Mouse (Mus musculus) limb, embryonic 15.5 days (tissue): ENCODE data around the gene Rab42. TPM values are rescaled to one million over a fixed set of nuclear protein-coding genes. Genes with fewer than 3 reads are reported as not detected.

ENCODE experiments used
- ATAC-seq: fragments of 200-750 bp; cut with Nextera tagmentation; 2 replicates; pipeline ENCODE4 v1.8.0; 2017; ENCODE audit warnings: low read depth, moderate TSS enrichment; ENCODE audit not compliant: insufficient number of reproducible peaks, low FRiP score, low TSS enrichment
- H3K27ac ChIP-seq: fragments of 300-500 bp; sonication (generic); 2 replicates; pipeline ENCODE4 v1.5.1; 2015; ENCODE audit warnings: moderate library complexity, mild to moderate bottlenecking, inconsistent platforms
- H3K27me3 ChIP-seq: fragments of 300-500 bp; sonication (generic); 2 replicates; pipeline ENCODE4 v1.6.1; 2015; ENCODE audit warnings: inconsistent platforms
- H3K36me3 ChIP-seq: fragments of 300-500 bp; sonication (generic); 2 replicates; pipeline ENCODE4 v1.6.1; 2015; ENCODE audit warnings: inconsistent platforms
- H3K4me1 ChIP-seq: fragments of 300-500 bp; sonication (generic); 2 replicates; pipeline ENCODE4 v1.6.1; 2015; ENCODE audit warnings: inconsistent platforms
- H3K4me2 ChIP-seq: fragments of 300-500 bp; sonication (generic); 2 replicates; pipeline ENCODE4 v1.6.1; 2015; ENCODE audit warnings: mild to moderate bottlenecking, inconsistent platforms
- H3K4me3 ChIP-seq: fragments of 300-500 bp; sonication (generic); 2 replicates; pipeline ENCODE4 v1.5.1; 2015; ENCODE audit warnings: mild to moderate bottlenecking, inconsistent platforms
- H3K9ac ChIP-seq: fragments of 300-500 bp; sonication (generic); 2 replicates; pipeline ENCODE4 v1.6.1; 2015; ENCODE audit warnings: inconsistent platforms
- H3K9me3 ChIP-seq: fragments of 300-500 bp; sonication (generic); 2 replicates; pipeline ENCODE4 v1.6.1; 2016; ENCODE audit warnings: inconsistent platforms
- WGBS: fragments of 180-500 bp; shearing (Covaris S2); methylation state at CpG from one replicate; pipeline ENCODE4 v1.1.7; 2015; 5-methylcytosine and 5-hydroxymethylcytosine counted together
- polyA plus RNA-seq: library from polyadenylated mRNA; unstranded; fragments of >200 nt; fragmentation: Nextera tagmentation; extraction: Ambion mirVana; gene quantifications from 2 replicates; pipeline ENCODE4 v1.2.1, GENCODE M21; 2015

Rab42 gene
- polyA plus RNA-seq, 1 experiment from 2014 or later, result 2.7 TPM

DNA sequence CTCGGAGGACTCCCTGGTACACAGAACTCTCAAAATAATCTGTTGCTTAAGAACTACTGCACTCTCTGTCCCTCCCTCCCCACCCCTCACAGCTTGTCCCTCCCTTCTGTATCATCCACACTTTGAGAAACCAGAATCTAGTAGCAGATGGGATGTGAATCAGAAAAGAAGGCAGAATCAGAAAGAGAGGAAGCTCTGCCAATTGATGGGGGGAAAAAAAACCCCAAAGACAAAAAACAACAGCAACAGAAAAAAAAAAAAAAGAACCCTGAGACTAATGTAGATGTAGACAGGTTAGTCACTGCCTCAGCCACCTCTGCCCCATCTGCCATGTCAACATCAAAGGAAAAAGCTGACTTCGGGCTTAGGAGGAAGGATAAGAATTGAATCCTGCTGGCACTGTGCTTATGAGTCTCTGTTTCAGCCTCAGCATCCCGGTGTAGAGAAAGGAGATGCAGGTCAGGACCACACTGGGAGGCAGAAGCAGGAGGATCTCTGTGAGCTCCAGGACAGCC lies 36.3 kb downstream of the Rab42 start:
- 69% methylated on average over 3 of the region's 3 CpGs for WGBS
- H3K27ac ChIP-seq, result no peak overlapping the region
- no peak overlapping the region for H3K4me2 ChIP-seq
- H3K4me1 ChIP-seq, result peaks cover 4% of the 10 kb centered on the region; the same call in 1 of the 2 replicates
- no peaks in the 10 kb centered on the region for H3K9me3 ChIP-seq
- H3K36me3 ChIP-seq, result no peaks in the 10 kb centered on the region
- no peak overlapping the region for H3K9ac ChIP-seq
- ATAC-seq, result no peak
- H3K4me3 ChIP-seq, result no peak overlapping the region
- no peaks in the 10 kb centered on the region for H3K27me3 ChIP-seq

GRCm38 (mm10) chr4:132263313-132263712 lies 39.9 kb downstream of the Rab42 start:
- Histone ChIP-seq H3K9me3 (no peaks in the 10 kb centered on the region), H3K36me3 (no peaks in the 10 kb centered on the region), H3K4me2 (no peak overlapping the region), H3K27me3 (no peaks in the 10 kb centered on the region), H3K27ac (no peak overlapping the region), H3K9ac (no peak overlapping the region), H3K4me1 (peaks cover 18% of the 10 kb centered on the region), H3K4me3 (no peak overlapping the region)
- WGBS, result 92% methylated on average over 7 of the region's 7 CpGs
- no peak for ATAC-seq

DNA sequence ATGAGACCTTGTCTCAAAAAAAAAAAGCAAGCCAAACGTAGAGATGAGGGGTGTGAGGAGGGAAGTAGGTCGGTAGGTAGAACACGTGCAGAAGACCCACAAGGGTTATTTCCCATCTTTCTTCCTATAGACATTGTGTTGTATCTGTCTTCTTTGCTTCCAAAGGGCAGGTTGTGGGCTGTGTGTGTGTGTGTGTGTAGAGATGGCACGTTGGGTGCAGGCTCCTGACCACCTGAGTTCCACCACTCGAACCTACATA lies 40.9 kb downstream of the Rab42 start:
- no peaks in the 10 kb centered on the region for H3K9me3 ChIP-seq
- no peak overlapping the region for H3K4me2 ChIP-seq
- peaks cover 18% of the 10 kb centered on the region for H3K4me1 ChIP-seq
- peak overlapping the region; percentile 70; the same call in 1 of the 2 replicates for H3K4me3 ChIP-seq
- 70% methylated on average over 5 of the region's 5 CpGs for WGBS
- no peak for ATAC-seq
- H3K9ac ChIP-seq, result no peak overlapping the region
- H3K36me3 ChIP-seq, result no peaks in the 10 kb centered on the region
- no peaks in the 10 kb centered on the region for H3K27me3 ChIP-seq
- peak overlapping the region; percentile 96; the same call in 1 of the 2 replicates for H3K27ac ChIP-seq

GRCm38 (mm10) chr4:132261514-132262357 lies 41.4 kb downstream of the Rab42 start, which contains the start of gene Gmeb1:
TSS of gene Gmeb1 (minus strand) at chr4:132261602.
- peak; percentile 82 for ATAC-seq
- WGBS, result 16% methylated on average over 37 of the region's 49 CpGs
- Histone ChIP-seq H3K4me3 (peak within 1 kb of the TSS; percentile 70), H3K27ac (peak within 1 kb of the TSS; percentile 96), H3K4me2 (peak within 1 kb of the TSS; percentile 74), H3K9me3 (no peaks in the 10 kb centered on the region), H3K36me3 (no peaks in the 10 kb centered on the region), H3K9ac (peak within 1 kb of the TSS; percentile 87), H3K27me3 (no peaks in the 10 kb centered on the region), H3K4me1 (peaks cover 18% of the 10 kb centered on the region)

DNA sequence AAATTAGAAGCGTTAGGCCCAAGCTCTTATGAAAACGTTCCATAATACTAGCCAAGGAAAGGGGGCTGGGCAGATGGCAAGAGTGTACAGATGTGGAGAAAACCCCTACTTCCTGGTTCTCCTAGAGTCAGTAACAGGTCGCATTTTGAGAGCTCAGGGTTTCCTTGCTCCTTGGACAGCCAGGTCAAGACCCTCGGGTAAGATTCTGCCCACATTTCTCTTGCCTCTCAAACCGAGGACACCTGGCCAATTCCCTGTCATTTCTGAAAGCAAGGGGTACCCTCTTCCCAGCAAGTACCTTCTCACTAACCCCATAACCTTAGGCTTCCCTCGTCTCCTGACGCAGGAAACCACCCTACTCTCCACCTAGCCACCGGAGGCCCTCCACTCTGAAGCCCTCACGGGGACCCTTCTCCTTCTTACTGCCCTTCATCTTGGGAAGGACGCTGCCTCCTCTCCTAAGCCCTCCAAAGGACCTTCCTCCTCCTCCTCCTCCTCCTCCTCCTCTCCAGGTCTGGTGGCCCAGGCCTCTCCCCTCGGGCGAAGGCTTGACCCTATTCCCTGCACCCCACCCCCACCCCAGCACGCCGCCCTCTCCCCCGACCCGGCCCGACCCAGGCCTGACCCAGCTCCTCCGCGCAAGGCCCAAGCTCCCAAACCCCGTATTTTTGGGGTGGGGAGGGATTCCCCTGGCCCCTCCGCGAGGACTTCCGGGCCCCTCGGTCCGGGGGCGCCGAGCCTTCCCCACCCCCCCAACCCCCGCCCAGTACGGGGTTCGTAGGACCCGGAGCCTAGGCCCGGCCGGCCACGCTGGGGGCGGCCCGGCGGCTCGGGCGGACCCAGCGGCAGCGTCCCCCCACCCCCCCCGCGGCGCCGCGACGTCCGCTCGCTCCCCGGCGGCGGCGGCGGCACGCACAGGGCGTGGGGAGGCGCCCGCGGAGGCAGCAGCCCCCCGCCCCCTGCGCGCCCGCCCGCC lies 42.5 kb downstream of the Rab42 start:
- peak; percentile 75 for ATAC-seq
- Histone ChIP-seq H3K36me3 (no peaks in the 10 kb centered on the region), H3K27ac (peak overlapping the region; percentile 96), H3K4me1 (peaks cover 18% of the 10 kb centered on the region), H3K9ac (peak overlapping the region; percentile 87), H3K4me3 (peak overlapping the region; percentile 70), H3K27me3 (no peaks in the 10 kb centered on the region), H3K4me2 (peak overlapping the region; percentile 74), H3K9me3 (no peaks in the 10 kb centered on the region)
- 2% methylated on average over 41 of the region's 64 CpGs for WGBS

DNA sequence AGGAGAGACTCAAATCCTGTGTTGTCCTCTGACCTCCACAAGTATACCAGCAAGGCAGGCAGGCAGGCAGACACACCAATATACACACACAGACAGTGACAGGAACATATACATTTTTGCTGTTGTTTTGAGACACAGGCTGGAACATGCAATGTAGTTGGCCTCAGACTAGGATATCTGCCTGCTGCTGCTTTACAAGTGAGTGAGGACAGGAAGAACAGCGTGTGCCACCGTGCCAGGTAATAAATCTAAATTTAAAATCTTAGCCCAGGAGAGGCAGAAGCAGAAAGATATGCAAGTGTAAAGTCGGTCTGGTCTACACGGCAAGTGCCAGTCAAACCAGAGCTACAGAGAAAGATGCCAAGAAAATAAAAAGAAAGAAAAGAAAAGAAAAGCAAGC lies 43.9 kb downstream of the Rab42 start:
- WGBS, result 57% methylated on average over 4 of the region's 4 CpGs
- H3K9ac ChIP-seq, result no peak overlapping the region
- H3K4me1 ChIP-seq, result peaks cover 18% of the 10 kb centered on the region
- H3K27me3 ChIP-seq, result no peaks in the 10 kb centered on the region
- 0 out of 2 replicates have a peak overlapping the region, but pooled peaks have one; percentile 70 for H3K4me3 ChIP-seq
- H3K36me3 ChIP-seq, result no peaks in the 10 kb centered on the region
- H3K9me3 ChIP-seq, result no peaks in the 10 kb centered on the region
- H3K4me2 ChIP-seq, result no peak overlapping the region
- H3K27ac ChIP-seq, result 0 out of 2 replicates have a peak overlapping the region, but pooled peaks have one; percentile 96
- ATAC-seq, result no peak

- no peak for ATAC-seq
- no peak overlapping the region for H3K4me3 ChIP-seq
- H3K9ac ChIP-seq, result no peak overlapping the region
- peaks cover 11% of the 10 kb centered on the region for H3K4me1 ChIP-seq
- H3K36me3 ChIP-seq, result peaks cover 5% of the 10 kb centered on the region
- H3K27me3 ChIP-seq, result no peaks in the 10 kb centered on the region
- H3K27ac ChIP-seq, result no peak overlapping the region
- H3K4me2 ChIP-seq, result no peak overlapping the region
- WGBS, result 91% methylated on average over 3 of the region's 3 CpGs
- no peaks in the 10 kb centered on the region for H3K9me3 ChIP-seq
Measured at GRCm38 (mm10) chr4:132256384-132256783, 46.8 kb downstream of the Rab42 start.

GRCm38 (mm10) chr4:132254986-132255385 lies 48.2 kb downstream of the Rab42 start:
- H3K4me3 ChIP-seq, result no peak overlapping the region
- H3K9me3 ChIP-seq, result no peaks in the 10 kb centered on the region
- H3K27ac ChIP-seq, result no peak overlapping the region
- no peak for ATAC-seq
- H3K9ac ChIP-seq, result no peak overlapping the region
- no peak overlapping the region for H3K4me2 ChIP-seq
- peaks cover 18% of the 10 kb centered on the region for H3K36me3 ChIP-seq
- peaks cover 7% of the 10 kb centered on the region for H3K4me1 ChIP-seq
- H3K27me3 ChIP-seq, result no peaks in the 10 kb centered on the region
- 78% methylated on average over 3 of the region's 3 CpGs for WGBS

DNA sequence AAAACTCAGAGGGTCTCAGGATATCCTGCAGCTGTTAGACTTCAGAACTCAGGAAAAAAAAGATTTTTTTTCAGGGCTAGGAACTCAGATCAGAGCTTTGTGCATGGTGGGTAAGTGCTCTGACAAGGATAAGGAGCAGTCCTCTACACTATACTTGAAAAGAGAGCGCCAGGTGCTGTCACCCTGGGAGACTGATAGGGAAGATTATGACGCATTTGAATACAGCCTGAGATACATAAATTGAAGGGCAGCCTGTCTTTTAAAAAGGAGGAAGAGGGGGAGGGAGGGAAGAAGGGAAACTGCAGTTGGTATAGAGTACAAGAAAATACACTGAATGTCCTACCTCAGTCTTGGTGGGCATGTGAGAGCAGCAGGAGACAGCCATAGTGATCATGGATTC lies 49.6 kb downstream of the Rab42 start:
- Histone ChIP-seq H3K4me1 (no peaks in the 10 kb centered on the region), H3K27me3 (no peaks in the 10 kb centered on the region), H3K4me2 (no peak overlapping the region), H3K4me3 (no peak overlapping the region), H3K9ac (no peak overlapping the region), H3K27ac (no peak overlapping the region), H3K9me3 (no peaks in the 10 kb centered on the region), H3K36me3 (peaks cover 30% of the 10 kb centered on the region)
- no peak for ATAC-seq
- 84% methylated on average over 2 of the region's 2 CpGs for WGBS

- no peaks in the 10 kb centered on the region for H3K4me1 ChIP-seq
- ATAC-seq, result no peak
- WGBS, result 85% methylated on average over 8 of the region's 8 CpGs
Measured at GRCm38 (mm10) chr4:132253128-132253527, 50.1 kb downstream of the Rab42 start.

More at GRCm38 (mm10) chr4:132253128-132253527, 50.1 kb downstream of the Rab42 start:
- H3K4me3 ChIP-seq, result no peak overlapping the region
- H3K9me3 ChIP-seq, result no peaks in the 10 kb centered on the region
- no peak overlapping the region for H3K9ac ChIP-seq
- no peak overlapping the region for H3K4me2 ChIP-seq
- no peaks in the 10 kb centered on the region for H3K27me3 ChIP-seq
- H3K36me3 ChIP-seq, result peaks cover 35% of the 10 kb centered on the region
- H3K27ac ChIP-seq, result no peak overlapping the region
